Mouse (Mus musculus): ENCODE measurements around the gene Prr11.
"Not testable (repeated sequence)": the region's sequence is repeated elsewhere in the genome, so short reads cannot be mapped to it uniquely, and the experiment has no call there.

GRCm38 (mm10) chr11:87048900-87049299 lies 59.6 kb downstream of the Prr11 start:
- TF ChIP-seq CTCF (IDR thresholded peaks at IDR 0.05; ENCODE audit: borderline replicate concordance, insufficient read depth, low read length); POLR2A (IDR thresholded peaks at IDR 0.05; ENCODE audit: low read depth, low read length): not testable (repeated sequence)
